Mouse (Mus musculus): ENCODE results near the gene Bcl3. TPM values are rescaled to one million over a fixed set of nuclear protein-coding genes. Genes with fewer than 3 reads are reported as not detected.

Gene Bcl3
- polyA plus RNA-seq, 1 experiment = 17.3 TPM

DNA sequence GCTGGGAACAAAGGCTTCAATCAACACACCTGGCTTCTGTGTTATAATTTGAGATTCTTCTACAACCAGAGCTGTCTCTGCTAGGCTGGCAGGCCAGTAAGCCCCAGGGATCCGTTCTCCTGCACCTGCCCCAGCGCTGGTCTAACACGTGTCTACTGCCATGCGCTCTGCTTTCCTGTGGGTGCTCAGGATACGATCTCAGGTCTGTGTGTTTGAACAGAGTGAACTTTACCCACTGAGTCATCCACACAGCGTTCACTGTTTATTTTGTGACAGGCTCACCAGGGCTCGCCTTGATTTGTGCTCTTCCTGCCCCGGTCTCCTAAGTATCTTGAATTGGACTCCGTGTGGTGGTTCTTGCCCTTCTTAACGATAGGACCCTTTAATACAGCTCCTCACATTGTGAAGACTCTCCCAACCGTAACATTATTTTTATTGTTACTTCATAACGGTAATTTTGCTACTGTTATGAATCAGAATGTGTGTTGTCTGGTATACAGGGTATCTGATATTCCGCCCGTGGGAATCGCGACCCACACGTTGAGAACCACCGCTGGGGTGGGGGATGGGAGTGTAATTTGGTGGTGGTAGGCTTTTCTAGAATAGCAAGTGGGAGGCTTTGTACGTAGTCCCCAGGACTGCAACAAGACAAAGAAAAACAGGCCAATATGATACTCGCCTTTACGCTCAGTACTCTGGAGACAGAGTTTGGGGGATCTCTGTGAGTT is 19.3 kb upstream of the Bcl3 start:
- H3K9ac ChIP-seq (ENCODE audit: low read depth, poor library complexity, severe bottlenecking) = no peak overlapping the region
- no peaks in the 10 kb centered on the region for H3K9me3 ChIP-seq (replicated peaks; ENCODE audit: control insufficient read depth, insufficient read depth, low read length, poor library complexity, severe bottlenecking)
- no peaks in the 10 kb centered on the region for H3K4me1 ChIP-seq (ENCODE audit: control insufficient read depth, insufficient read depth, low read length)
- no peaks in the 10 kb centered on the region for H3K36me3 ChIP-seq (ENCODE audit: control insufficient read depth, insufficient read depth, low read length, poor library complexity, severe bottlenecking)
- no peak for TF ChIP-seq EP300 (IDR thresholded peaks at IDR 0.05; ENCODE audit: insufficient read depth, low read depth, low read length)
- TF ChIP-seq CTCF (IDR thresholded peaks at IDR 0.05; ENCODE audit: low read depth, low read length) = no peak
- no peak for TF ChIP-seq POLR2A (IDR thresholded peaks at IDR 0.05; ENCODE audit: insufficient read depth, low read length)
- no peak overlapping the region for H3K27ac ChIP-seq (ENCODE audit: insufficient read depth, low read length)
- H3K27me3 ChIP-seq (ENCODE audit: control insufficient read depth, insufficient read depth, low read length, poor library complexity, severe bottlenecking) = no peaks in the 10 kb centered on the region
- H3K4me3 ChIP-seq (ENCODE audit: low read depth, low read length) = no peak overlapping the region

DNA sequence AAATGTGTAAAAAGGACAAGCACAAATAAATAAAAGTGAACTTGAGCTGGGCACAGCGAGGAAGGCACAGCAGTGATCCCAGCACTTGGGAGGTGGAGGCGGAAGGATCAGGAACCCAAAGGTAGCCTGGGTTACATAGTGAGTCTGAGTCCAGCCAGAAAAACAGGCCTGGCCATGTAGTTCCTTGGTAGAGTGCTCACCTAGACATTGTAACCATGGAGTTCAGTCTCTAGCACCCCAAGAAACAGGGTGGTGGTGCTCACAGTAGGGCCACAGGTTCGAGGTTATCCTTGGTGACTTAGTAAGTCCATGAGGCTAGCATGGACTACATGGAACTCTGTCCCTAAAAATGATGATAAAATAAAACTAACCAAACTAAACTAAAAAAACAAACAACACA is 18.4 kb upstream of the Bcl3 start:
- H3K27ac ChIP-seq (ENCODE audit: insufficient read depth, low read length) = no peak overlapping the region
- no peaks in the 10 kb centered on the region for H3K36me3 ChIP-seq (ENCODE audit: control insufficient read depth, insufficient read depth, low read length, poor library complexity, severe bottlenecking)
- TF ChIP-seq EP300 (IDR thresholded peaks at IDR 0.05; ENCODE audit: insufficient read depth, low read depth, low read length) (no peak), CTCF (IDR thresholded peaks at IDR 0.05; ENCODE audit: low read depth, low read length) (no peak), POLR2A (IDR thresholded peaks at IDR 0.05; ENCODE audit: insufficient read depth, low read length) (no peak)
- H3K4me1 ChIP-seq (ENCODE audit: control insufficient read depth, insufficient read depth, low read length) = no peaks in the 10 kb centered on the region
- H3K4me3 ChIP-seq (ENCODE audit: low read depth, low read length) = no peak overlapping the region
- no peaks in the 10 kb centered on the region for H3K27me3 ChIP-seq (ENCODE audit: control insufficient read depth, insufficient read depth, low read length, poor library complexity, severe bottlenecking)
- no peaks in the 10 kb centered on the region for H3K9me3 ChIP-seq (replicated peaks; ENCODE audit: control insufficient read depth, insufficient read depth, low read length, poor library complexity, severe bottlenecking)
- H3K9ac ChIP-seq (ENCODE audit: low read depth, poor library complexity, severe bottlenecking) = no peak overlapping the region

DNA sequence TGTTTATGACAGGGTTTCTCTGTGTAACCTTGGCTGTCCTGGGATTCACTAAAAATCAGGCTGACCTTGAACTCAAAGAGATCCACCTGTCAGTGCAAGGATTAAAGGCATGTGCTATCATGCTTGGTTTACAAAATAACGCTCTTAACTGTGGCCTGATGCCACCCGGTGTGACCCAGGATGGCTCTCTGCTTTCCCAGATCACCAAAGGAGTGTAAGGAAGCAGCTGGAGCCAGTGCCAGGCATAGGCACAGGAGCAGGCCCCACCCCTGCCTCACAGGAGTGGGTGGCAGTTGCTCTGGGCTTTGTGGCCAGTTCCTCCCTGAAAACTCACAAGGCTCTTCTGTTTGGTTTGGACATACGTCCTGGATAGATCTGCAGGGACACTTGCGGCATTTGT is 17.8 kb upstream of the Bcl3 start:
- H3K27me3 ChIP-seq (ENCODE audit: control insufficient read depth, insufficient read depth, low read length, poor library complexity, severe bottlenecking) = no peaks in the 10 kb centered on the region
- no peaks in the 10 kb centered on the region for H3K4me1 ChIP-seq (ENCODE audit: control insufficient read depth, insufficient read depth, low read length)
- no peak overlapping the region for H3K27ac ChIP-seq (ENCODE audit: insufficient read depth, low read length)
- H3K4me3 ChIP-seq (ENCODE audit: low read depth, low read length) = no peak overlapping the region
- H3K36me3 ChIP-seq (ENCODE audit: control insufficient read depth, insufficient read depth, low read length, poor library complexity, severe bottlenecking) = no peaks in the 10 kb centered on the region
- no peak overlapping the region for H3K9ac ChIP-seq (ENCODE audit: low read depth, poor library complexity, severe bottlenecking)
- no peaks in the 10 kb centered on the region for H3K9me3 ChIP-seq (replicated peaks; ENCODE audit: control insufficient read depth, insufficient read depth, low read length, poor library complexity, severe bottlenecking)
- TF ChIP-seq POLR2A (IDR thresholded peaks at IDR 0.05; ENCODE audit: insufficient read depth, low read length) (no peak), CTCF (IDR thresholded peaks at IDR 0.05; ENCODE audit: low read depth, low read length) (no peak), EP300 (IDR thresholded peaks at IDR 0.05; ENCODE audit: insufficient read depth, low read depth, low read length) (no peak)

DNA sequence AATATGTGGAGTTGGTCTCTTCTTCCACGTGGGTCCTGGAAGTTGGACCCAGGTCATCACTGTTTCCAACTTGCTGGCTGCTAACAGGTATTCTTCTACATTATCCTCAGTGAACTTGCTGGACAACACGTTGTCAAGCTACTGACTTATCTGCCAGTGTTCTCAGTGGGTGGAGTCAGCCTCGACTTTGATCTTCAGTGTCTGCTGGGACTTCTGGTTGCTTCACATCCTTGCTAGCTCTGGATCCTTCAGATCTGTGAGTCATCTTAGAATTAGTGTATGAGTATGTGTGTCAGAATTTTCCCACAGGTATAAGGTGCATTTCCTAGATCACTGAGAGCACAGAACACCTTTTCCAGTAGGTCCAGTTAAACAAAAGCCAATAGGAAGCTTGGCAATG is 14.3 kb upstream of the Bcl3 start:
- no peak overlapping the region for H3K4me3 ChIP-seq (ENCODE audit: low read depth, low read length)
- H3K27me3 ChIP-seq (ENCODE audit: control insufficient read depth, insufficient read depth, low read length, poor library complexity, severe bottlenecking) = no peaks in the 10 kb centered on the region
- TF ChIP-seq EP300 (IDR thresholded peaks at IDR 0.05; ENCODE audit: insufficient read depth, low read depth, low read length) (no peak), CTCF (IDR thresholded peaks at IDR 0.05; ENCODE audit: low read depth, low read length) (no peak), POLR2A (IDR thresholded peaks at IDR 0.05; ENCODE audit: insufficient read depth, low read length) (no peak)
- no peaks in the 10 kb centered on the region for H3K9me3 ChIP-seq (replicated peaks; ENCODE audit: control insufficient read depth, insufficient read depth, low read length, poor library complexity, severe bottlenecking)
- no peak overlapping the region for H3K27ac ChIP-seq (ENCODE audit: insufficient read depth, low read length)
- no peaks in the 10 kb centered on the region for H3K36me3 ChIP-seq (ENCODE audit: control insufficient read depth, insufficient read depth, low read length, poor library complexity, severe bottlenecking)
- no peak overlapping the region for H3K9ac ChIP-seq (ENCODE audit: low read depth, poor library complexity, severe bottlenecking)
- H3K4me1 ChIP-seq (ENCODE audit: control insufficient read depth, insufficient read depth, low read length) = no peaks in the 10 kb centered on the region

DNA sequence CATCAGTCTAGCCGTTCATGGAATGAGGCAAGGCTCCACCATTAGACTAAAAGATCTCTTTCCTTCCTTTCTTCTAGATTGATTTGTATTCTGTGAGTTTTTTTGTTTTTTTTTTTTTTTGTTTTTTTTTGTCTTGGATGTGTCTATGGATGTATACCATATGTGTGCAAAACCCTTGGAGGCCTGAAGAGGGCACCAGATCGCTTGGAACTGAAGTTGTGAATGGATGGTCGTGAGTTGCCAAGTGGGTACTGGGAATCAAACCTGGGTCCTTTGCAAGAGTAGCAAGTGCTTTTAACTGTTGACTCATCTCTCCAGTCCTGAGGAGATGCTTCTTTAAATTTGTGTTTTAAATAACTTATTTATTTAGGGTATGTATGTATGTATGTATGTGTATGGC is 11.5 kb upstream of the Bcl3 start:
- Histone ChIP-seq H3K36me3 (ENCODE audit: control insufficient read depth, insufficient read depth, low read length, poor library complexity, severe bottlenecking) (no peaks in the 10 kb centered on the region), H3K4me3 (ENCODE audit: low read depth, low read length) (no peak overlapping the region), H3K9me3 (replicated peaks; ENCODE audit: control insufficient read depth, insufficient read depth, low read length, poor library complexity, severe bottlenecking) (no peaks in the 10 kb centered on the region), H3K4me1 (ENCODE audit: control insufficient read depth, insufficient read depth, low read length) (peaks cover 2% of the 10 kb centered on the region), H3K27me3 (ENCODE audit: control insufficient read depth, insufficient read depth, low read length, poor library complexity, severe bottlenecking) (no peaks in the 10 kb centered on the region), H3K9ac (ENCODE audit: low read depth, poor library complexity, severe bottlenecking) (no peak overlapping the region), H3K27ac (ENCODE audit: insufficient read depth, low read length) (no peak overlapping the region)
- no peak for TF ChIP-seq POLR2A (IDR thresholded peaks at IDR 0.05; ENCODE audit: insufficient read depth, low read length)
- peak; percentile 9 for TF ChIP-seq CTCF (IDR thresholded peaks at IDR 0.05; ENCODE audit: low read depth, low read length)
- TF ChIP-seq EP300 (IDR thresholded peaks at IDR 0.05; ENCODE audit: insufficient read depth, low read depth, low read length) = no peak

DNA sequence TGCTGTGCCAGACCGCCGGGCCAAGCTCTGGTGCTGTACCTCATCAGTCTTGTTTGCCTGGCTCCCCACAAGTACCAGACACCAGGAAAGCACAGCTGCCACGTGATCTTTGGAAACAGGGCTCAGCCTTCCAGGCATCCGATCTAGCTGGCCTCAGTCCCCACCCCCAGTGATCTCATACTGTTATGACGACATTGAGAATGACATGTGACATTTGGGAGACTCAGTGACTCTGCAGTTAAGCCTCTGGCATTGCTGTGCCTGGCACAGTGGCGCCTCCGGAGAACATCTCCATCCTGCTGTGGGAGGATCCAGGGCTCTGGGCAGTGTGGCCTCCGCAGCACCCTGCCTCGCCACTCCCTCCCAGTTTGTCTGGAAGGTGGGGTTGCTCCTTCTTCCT is 9.3 kb upstream of the Bcl3 start:
- no peak overlapping the region for H3K4me3 ChIP-seq (ENCODE audit: low read depth, low read length)
- peaks cover 3% of the 10 kb centered on the region for H3K4me1 ChIP-seq (ENCODE audit: control insufficient read depth, insufficient read depth, low read length)
- H3K9ac ChIP-seq (ENCODE audit: low read depth, poor library complexity, severe bottlenecking) = no peak overlapping the region
- no peaks in the 10 kb centered on the region for H3K9me3 ChIP-seq (replicated peaks; ENCODE audit: control insufficient read depth, insufficient read depth, low read length, poor library complexity, severe bottlenecking)
- TF ChIP-seq EP300 (IDR thresholded peaks at IDR 0.05; ENCODE audit: insufficient read depth, low read depth, low read length) (no peak), POLR2A (IDR thresholded peaks at IDR 0.05; ENCODE audit: insufficient read depth, low read length) (no peak), CTCF (IDR thresholded peaks at IDR 0.05; ENCODE audit: low read depth, low read length) (no peak)
- no peaks in the 10 kb centered on the region for H3K27me3 ChIP-seq (ENCODE audit: control insufficient read depth, insufficient read depth, low read length, poor library complexity, severe bottlenecking)
- no peak overlapping the region for H3K27ac ChIP-seq (ENCODE audit: insufficient read depth, low read length)
- no peaks in the 10 kb centered on the region for H3K36me3 ChIP-seq (ENCODE audit: control insufficient read depth, insufficient read depth, low read length, poor library complexity, severe bottlenecking)

All from ES-Bruce4 (cell line).